Mouse (Mus musculus) stomach, postnatal 0 days (tissue): Measurements from ENCODE around the gene Anxa5. TPM values are rescaled to one million over a fixed set of nuclear protein-coding genes. Genes with fewer than 3 reads are reported as not detected.

Source experiments
- ATAC-seq: fragments of 200-750 bp; cut with Nextera tagmentation; 2 replicates; pipeline ENCODE4 v1.8.0; 2017; ENCODE audit not compliant: low FRiP score, low TSS enrichment
- DNase-seq: peaks from one replicate; pipeline ENCODE4 v3.0.0-alpha.2; 2016; ENCODE audit warnings: low spot score
- H3K27ac ChIP-seq: fragments of 300-500 bp; sonication (generic); replicated peaks from 2 replicates; pipeline ENCODE4 v1.5.1; 2014; ENCODE audit warnings: mild to moderate bottlenecking, control low read depth
- H3K27me3 ChIP-seq: fragments of 300-500 bp; sonication (generic); 2 replicates; pipeline ENCODE4 v1.6.1; 2014; ENCODE audit warnings: low read length; ENCODE audit not compliant: control insufficient read depth, insufficient read depth
- H3K36me3 ChIP-seq: fragments of 300-500 bp; sonication (generic); 2 replicates; pipeline ENCODE4 v1.6.1; 2014; ENCODE audit warnings: low read length, mixed read lengths; ENCODE audit not compliant: control insufficient read depth, insufficient read depth
- H3K4me1 ChIP-seq: fragments of 300-500 bp; sonication (generic); replicated peaks from 2 replicates; pipeline ENCODE4 v1.6.1; 2014; ENCODE audit warnings: antibody characterized with exemption; ENCODE audit not compliant: control insufficient read depth, insufficient read depth
- H3K4me2 ChIP-seq: fragments of 300-500 bp; sonication (generic); replicated peaks from 2 replicates; pipeline ENCODE4 v1.6.1; 2014; ENCODE audit warnings: low read depth, mild to moderate bottlenecking, control low read depth, moderate library complexity
- H3K4me3 ChIP-seq: fragments of 300-500 bp; sonication (generic); 2 replicates; pipeline ENCODE4 v1.5.1; 2014; ENCODE audit warnings: low read depth, low read length, control low read depth
- H3K9ac ChIP-seq: fragments of 300-500 bp; sonication (generic); 2 replicates; pipeline ENCODE4 v1.6.1; 2014; ENCODE audit warnings: mild to moderate bottlenecking, low read length, control low read depth, mixed read lengths
- H3K9me3 ChIP-seq: fragments of 300-500 bp; sonication (generic); 2 replicates; pipeline ENCODE4 v1.6.1; 2016; ENCODE audit warnings: low read length; ENCODE audit not compliant: control insufficient read depth
- CTCF ChIP-seq: IDR thresholded peaks from 2 replicates; pipeline ENCODE4 v1.5.1; 2016; ENCODE audit warnings: antibody characterized with exemption, low read depth, mild to moderate bottlenecking, moderate library complexity
- EP300 ChIP-seq: optimal IDR thresholded peaks from 2 replicates; pipeline ENCODE3; 2016; ENCODE audit warnings: antibody characterized with exemption
- WGBS: fragments of 180-500 bp; shearing (Covaris S2); extraction: QIAGEN DNeasy Blood & Tissue Kit; methylation state at CpG from one replicate; pipeline ENCODE4 v1.1.7; 2014; 5-methylcytosine and 5-hydroxymethylcytosine counted together
- polyA plus RNA-seq: library from polyadenylated mRNA; unstranded; fragments of >200 nt; fragmentation: Nextera tagmentation; extraction: Ambion mirVana; gene quantifications from 2 replicates; pipeline ENCODE4 v1.2.1, GENCODE M21; 2015

The Anxa5 gene
- polyA plus RNA-seq, 1 experiment from 2014 or later, result 186 TPM

GRCm38 (mm10) chr3:36442426-36442825 is 33.3 kb downstream of the Anxa5 start:
- H3K27ac ChIP-seq, result no peak overlapping the region
- no peak overlapping the region for H3K4me2 ChIP-seq
- no peaks in the 10 kb centered on the region for H3K9me3 ChIP-seq
- no peak overlapping the region for H3K9ac ChIP-seq
- no peaks in the 10 kb centered on the region for H3K4me1 ChIP-seq
- TF ChIP-seq CTCF (peak; percentile 85), EP300 (no peak)
- H3K27me3 ChIP-seq, result no peaks in the 10 kb centered on the region
- ATAC-seq (peak; percentile 34), DNase-seq (peak; percentile 44)
- H3K4me3 ChIP-seq, result no peak overlapping the region
- no peaks in the 10 kb centered on the region for H3K36me3 ChIP-seq
- 2% methylated on average over 2 of the region's 2 CpGs for WGBS

GRCm38 (mm10) chr3:36440280-36440679 is 35.4 kb downstream of the Anxa5 start:
- Histone ChIP-seq H3K9ac (no peak overlapping the region), H3K4me2 (no peak overlapping the region), H3K27ac (no peak overlapping the region), H3K27me3 (no peaks in the 10 kb centered on the region), H3K36me3 (no peaks in the 10 kb centered on the region), H3K9me3 (no peaks in the 10 kb centered on the region), H3K4me1 (no peaks in the 10 kb centered on the region), H3K4me3 (no peak overlapping the region)
- TF ChIP-seq EP300 (no peak), CTCF (no peak)
- ATAC-seq (no peak), DNase-seq (no peak)
- WGBS, result 53% methylated on average over 4 of the region's 4 CpGs

- Histone ChIP-seq H3K27me3 (no peaks in the 10 kb centered on the region), H3K36me3 (no peaks in the 10 kb centered on the region), H3K4me3 (no peak overlapping the region), H3K4me1 (no peaks in the 10 kb centered on the region), H3K9me3 (no peaks in the 10 kb centered on the region), H3K9ac (no peak overlapping the region), H3K27ac (no peak overlapping the region), H3K4me2 (no peak overlapping the region)
- no peak for DNase-seq
- ATAC-seq, result no peak
- 92% methylated on average over 1 of the region's 1 CpGs for WGBS
- TF ChIP-seq EP300 (no peak), CTCF (no peak)
Measured at GRCm38 (mm10) chr3:36430360-36430759, 45.3 kb downstream of the Anxa5 start.

GRCm38 (mm10) chr3:36427386-36427785 is 48.3 kb downstream of the Anxa5 start:
- Histone ChIP-seq H3K27me3 (no peaks in the 10 kb centered on the region), H3K4me3 (no peak overlapping the region), H3K27ac (no peak overlapping the region), H3K4me2 (no peak overlapping the region), H3K4me1 (no peaks in the 10 kb centered on the region), H3K36me3 (no peaks in the 10 kb centered on the region), H3K9ac (no peak overlapping the region), H3K9me3 (no peaks in the 10 kb centered on the region)
- DNase-seq, result no peak
- ATAC-seq, result no peak
- TF ChIP-seq EP300, result no peak
- TF ChIP-seq CTCF, result no peak
- 95% methylated on average over 8 of the region's 8 CpGs for WGBS

- 77% methylated on average over 2 of the region's 2 CpGs for WGBS
- ATAC-seq, result no peak
- DNase-seq, result no peak
- no peaks in the 10 kb centered on the region for H3K27me3 ChIP-seq
- H3K4me3 ChIP-seq, result no peak overlapping the region
- no peak overlapping the region for H3K27ac ChIP-seq
- no peaks in the 10 kb centered on the region for H3K36me3 ChIP-seq
- H3K4me2 ChIP-seq, result no peak overlapping the region
- no peaks in the 10 kb centered on the region for H3K9me3 ChIP-seq
- no peak overlapping the region for H3K9ac ChIP-seq
- H3K4me1 ChIP-seq, result no peaks in the 10 kb centered on the region
- TF ChIP-seq EP300 (no peak), CTCF (no peak)
Measured at GRCm38 (mm10) chr3:36409456-36409855, 66.2 kb downstream of the Anxa5 start.

GRCm38 (mm10) chr3:36406967-36407366 is 68.7 kb downstream of the Anxa5 start:
- no peak for ATAC-seq
- Histone ChIP-seq H3K9ac (no peak overlapping the region), H3K27ac (no peak overlapping the region), H3K9me3 (no peaks in the 10 kb centered on the region), H3K4me1 (no peaks in the 10 kb centered on the region), H3K36me3 (no peaks in the 10 kb centered on the region), H3K27me3 (no peaks in the 10 kb centered on the region), H3K4me2 (no peak overlapping the region), H3K4me3 (no peak overlapping the region)
- 89% methylated on average over 5 of the region's 5 CpGs for WGBS
- no peak for TF ChIP-seq CTCF
- TF ChIP-seq EP300, result no peak
- DNase-seq, result no peak
